Mouse (Mus musculus): ENCODE measurements around the gene Erg. TPM values are rescaled to one million over a fixed set of nuclear protein-coding genes. Genes with fewer than 3 reads are reported as not detected.

The Erg gene
- total RNA-seq, 2 experiments from 2014 or later, result 8.9 to 10.2 TPM

GRCm38 (mm10) chr16:95585541-95586310 lies 667 bp downstream of the Erg start:
- DNase-seq, result peak; percentile 36
- intact Hi-C loops (cut with DNase I), result no loop called here

- intact Hi-C loops (cut with DNase I), result no loop called here
- no peak for DNase-seq
Measured at GRCm38 (mm10) chr16:95584751-95585528, 1.5 kb downstream of the Erg start.

GRCm38 (mm10) chr16:95579289-95579688 lies 7.1 kb downstream of the Erg start:
- no peak for DNase-seq
- intact Hi-C loops (cut with DNase I), result no loop called here

GRCm38 (mm10) chr16:95573163-95573562 lies 13.2 kb downstream of the Erg start:
- intact Hi-C loops (cut with DNase I), result no loop called here
- DNase-seq, result no peak

GRCm38 (mm10) chr16:95570616-95571015 lies 15.8 kb downstream of the Erg start:
- DNase-seq, result peak; percentile 48
- intact Hi-C loops (cut with DNase I), result no loop called here

- intact Hi-C loops (cut with DNase I), result no loop called here
- no peak for DNase-seq
Measured at GRCm38 (mm10) chr16:95556834-95557233, 29.6 kb downstream of the Erg start.

GRCm38 (mm10) chr16:95553136-95553535 lies 33.3 kb downstream of the Erg start:
- intact Hi-C loops (cut with DNase I), result no loop called here
- DNase-seq, result no peak

GRCm38 (mm10) chr16:95552495-95552894 lies 33.9 kb downstream of the Erg start:
- intact Hi-C loops (cut with DNase I), result no loop called here
- no peak for DNase-seq

- DNase-seq, result no peak
- intact Hi-C loops (cut with DNase I), result no loop called here
Measured at GRCm38 (mm10) chr16:95550496-95550895, 35.9 kb downstream of the Erg start.

GRCm38 (mm10) chr16:95544753-95545152 lies 41.6 kb downstream of the Erg start:
- intact Hi-C loops (cut with DNase I), result no loop called here
- DNase-seq, result no peak

GRCm38 (mm10) chr16:95543471-95543870 lies 42.9 kb downstream of the Erg start:
- intact Hi-C loops (cut with DNase I), result no loop called here
- DNase-seq, result no peak

- no peak for DNase-seq
- intact Hi-C loops (cut with DNase I), result no loop called here
Measured at GRCm38 (mm10) chr16:95535151-95535550, 51.2 kb downstream of the Erg start.

- intact Hi-C loops (cut with DNase I), result no loop called here
- no peak for DNase-seq
Measured at GRCm38 (mm10) chr16:95532387-95533077, 53.9 kb downstream of the Erg start.

- intact Hi-C loops (cut with DNase I), result no loop called here
- DNase-seq, result no peak
Measured at GRCm38 (mm10) chr16:95527561-95527960, 58.8 kb downstream of the Erg start.

- no peak for DNase-seq
- intact Hi-C loops (cut with DNase I), result no loop called here
Measured at GRCm38 (mm10) chr16:95519520-95519919, 66.9 kb downstream of the Erg start.

- no peak for DNase-seq
- intact Hi-C loops (cut with DNase I), result no loop called here
Measured at GRCm38 (mm10) chr16:95506051-95506450, 80.3 kb downstream of the Erg start.

GRCm38 (mm10) chr16:95496582-95497300 lies 89.7 kb downstream of the Erg start:
- intact Hi-C loops (cut with DNase I), result no loop called here
- no peak for DNase-seq

GRCm38 (mm10) chr16:95494108-95494507 lies 92.3 kb downstream of the Erg start:
- intact Hi-C loops (cut with DNase I), result no loop called here
- no peak for DNase-seq

- no peak for DNase-seq
- intact Hi-C loops (cut with DNase I), result no loop called here
Measured at GRCm38 (mm10) chr16:95493336-95493735, 93.1 kb downstream of the Erg start.

GRCm38 (mm10) chr16:95492146-95492545 lies 94.2 kb downstream of the Erg start:
- intact Hi-C loops (cut with DNase I), result no loop called here
- no peak for DNase-seq

- no peak for DNase-seq
- intact Hi-C loops (cut with DNase I), result no loop called here
Measured at GRCm38 (mm10) chr16:95490386-95490785, 96.0 kb downstream of the Erg start.
